Mouse (Mus musculus): ENCODE measurements at regions not wholly inside any gene's neighbourhood (a gene's known extent, or its start where the extent isn't known, plus 50 kb on each side); places are given as distances from the start of the nearest gene placed in this dataset.
A peak's percentile ranks its signal among the peaks of the same experiment; 100 is the strongest.

DNA sequence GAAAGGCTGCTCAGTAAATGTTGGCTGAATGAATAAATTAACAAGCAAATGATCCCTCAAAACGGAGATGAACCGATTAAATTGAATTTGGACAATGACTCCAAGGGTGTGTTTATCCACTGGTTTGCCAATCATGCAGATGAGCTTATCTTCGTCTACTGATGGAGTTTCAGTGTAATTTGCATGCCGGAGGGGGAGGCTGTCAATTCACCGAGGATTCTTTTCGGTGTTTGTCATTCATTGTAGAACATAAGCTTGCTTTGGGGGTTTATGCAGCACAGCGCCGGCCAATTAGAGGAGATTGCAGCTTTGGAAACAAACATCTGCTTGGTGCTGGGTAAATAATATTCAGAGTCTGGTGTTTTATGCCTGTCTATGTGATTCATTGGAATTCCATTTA lies 132.7 kb downstream of the Otoa start:
- no peak for DNase-seq

DNA sequence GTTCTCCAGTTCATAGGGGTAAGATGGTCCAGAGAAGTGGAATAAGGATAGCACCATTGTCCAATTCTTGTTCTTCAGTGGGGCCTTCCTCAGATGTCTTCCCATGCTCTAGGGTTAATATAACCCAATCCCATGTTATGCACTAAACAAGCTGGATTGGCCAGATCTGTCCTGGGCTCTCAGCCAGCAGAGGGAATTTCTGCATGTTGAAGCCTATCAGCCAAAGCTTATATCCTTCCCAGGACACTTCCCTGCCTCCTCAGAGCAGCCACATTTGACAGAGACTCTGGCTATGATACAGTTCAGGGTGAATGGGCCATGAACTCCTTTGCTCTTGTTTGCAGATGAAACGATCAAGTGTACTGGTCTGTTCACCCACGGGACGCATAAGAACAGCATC lies 133.6 kb downstream of the Otoa start:
- DNase-seq, result no peak

DNA sequence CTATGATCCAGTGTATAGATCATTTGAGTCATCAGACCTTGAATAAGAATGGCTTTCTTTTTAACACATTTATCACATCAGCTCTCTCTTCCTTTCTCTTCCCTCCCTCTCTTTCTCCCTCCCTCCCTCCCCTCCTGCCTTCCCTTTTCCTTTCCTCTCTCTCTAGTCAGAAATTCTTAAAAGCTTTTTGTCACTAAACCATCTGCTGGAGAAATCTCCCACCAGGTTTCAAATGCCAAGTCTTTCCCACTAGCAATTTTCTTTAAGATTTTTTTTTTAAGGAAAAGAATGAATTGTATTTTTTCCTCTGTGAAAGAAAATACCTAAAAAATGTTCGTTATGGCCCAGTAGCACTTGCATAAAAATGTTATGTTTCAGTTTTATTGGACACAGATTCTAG lies 134.3 kb downstream of the Otoa start:
- no peak for DNase-seq

DNA sequence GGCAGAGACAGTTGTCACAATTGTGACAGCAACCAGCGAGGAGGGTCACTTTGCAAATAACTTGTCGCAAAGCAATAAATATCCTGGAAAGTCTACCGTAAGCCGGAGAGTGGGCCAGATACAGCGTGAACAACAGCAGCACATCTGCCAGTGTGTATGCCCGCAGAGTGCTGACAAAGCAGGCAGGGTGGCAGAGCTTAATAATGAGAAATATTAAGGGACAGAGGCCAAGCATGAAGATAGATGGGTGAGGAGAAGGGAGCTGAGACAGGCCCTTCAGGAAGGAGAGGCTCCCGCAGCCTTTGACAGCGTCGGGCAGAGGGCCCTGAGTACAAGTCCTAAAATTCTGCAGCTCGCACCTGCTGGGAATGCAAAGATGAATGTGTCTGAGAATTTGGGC lies 136.6 kb downstream of the Otoa start:
- DNase-seq, result no peak

DNA sequence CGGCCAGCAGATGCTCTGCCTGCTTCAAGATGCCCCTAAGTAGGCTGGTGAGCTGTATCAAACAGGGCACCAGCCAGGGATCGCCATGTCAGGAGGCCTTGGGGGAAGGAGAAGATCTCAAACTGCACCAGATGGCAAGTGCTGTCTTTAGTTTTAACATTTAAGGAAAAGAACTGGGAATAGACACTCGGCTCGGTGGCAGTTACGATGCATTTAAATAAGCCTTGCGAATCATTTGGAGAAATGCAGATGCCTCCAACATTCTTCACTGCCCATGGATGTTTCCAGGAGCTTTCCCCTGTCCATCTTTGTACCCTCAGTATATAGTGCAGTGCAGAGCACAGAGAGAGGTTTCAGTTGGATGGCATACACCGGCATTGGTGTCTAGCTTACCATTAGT lies 139.7 kb downstream of the Otoa start:
- DNase-seq, result no peak

DNA sequence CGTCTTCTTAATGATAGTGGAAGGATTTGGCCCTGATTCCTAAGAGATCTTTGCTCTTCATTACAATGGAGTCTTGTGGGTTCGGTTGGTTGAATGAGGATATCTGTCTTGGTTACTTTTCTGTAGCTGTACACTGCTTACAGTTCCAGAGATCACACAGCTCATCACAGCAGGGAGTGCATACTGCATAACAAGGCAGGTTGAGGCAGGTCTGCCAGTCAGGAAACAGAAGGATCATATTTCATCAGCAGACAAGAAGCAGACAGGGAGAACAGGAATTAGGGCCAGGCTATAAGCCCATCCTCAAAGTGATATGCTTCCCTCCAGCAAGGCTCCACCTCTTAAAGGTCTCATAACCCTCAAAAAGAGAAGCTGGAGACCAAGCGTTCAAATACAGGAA lies 150.4 kb downstream of the Otoa start:
- DNase-seq, result no peak

DNA sequence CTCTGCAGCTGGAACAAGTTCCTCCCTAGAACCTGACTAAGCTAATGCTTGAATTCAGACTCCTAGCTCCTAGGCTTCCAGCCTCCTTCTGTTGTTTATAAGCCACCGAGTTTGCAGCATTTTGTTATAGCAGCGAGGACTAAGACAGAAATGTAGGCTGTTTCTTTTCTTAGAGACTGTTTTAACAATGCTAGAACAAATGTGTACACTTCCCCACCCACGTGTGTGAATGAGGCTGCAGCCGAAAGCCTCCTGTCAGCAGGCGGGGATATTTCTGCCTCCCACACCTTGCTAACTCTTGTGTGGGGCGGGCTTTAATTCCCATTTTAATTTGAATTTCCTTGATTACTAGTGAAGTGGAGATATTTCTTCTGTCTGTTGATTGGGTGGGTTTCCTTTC lies 153.4 kb downstream of the Otoa start:
- DNase-seq, result no peak

DNA sequence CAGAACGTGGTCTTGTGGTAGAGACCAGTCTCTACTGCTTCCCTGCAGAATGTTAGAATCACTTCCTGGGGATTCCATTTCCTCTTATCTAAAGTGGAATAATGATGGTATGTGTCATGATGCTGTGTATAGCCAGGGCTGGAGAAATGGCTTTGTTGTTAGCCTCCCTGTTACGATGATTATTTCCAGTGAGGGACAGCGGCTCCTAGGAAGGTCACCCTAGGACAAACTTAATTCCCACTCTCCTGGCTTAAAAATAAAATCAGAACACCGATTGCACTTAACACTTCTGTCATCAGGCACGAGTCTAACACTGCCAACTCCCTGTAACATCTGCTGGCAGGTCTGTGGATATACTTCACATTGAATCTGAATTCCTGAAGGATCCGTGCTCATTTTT lies 151.9 kb upstream of the Hs3st2 start:
- DNase-seq, result no peak

DNA sequence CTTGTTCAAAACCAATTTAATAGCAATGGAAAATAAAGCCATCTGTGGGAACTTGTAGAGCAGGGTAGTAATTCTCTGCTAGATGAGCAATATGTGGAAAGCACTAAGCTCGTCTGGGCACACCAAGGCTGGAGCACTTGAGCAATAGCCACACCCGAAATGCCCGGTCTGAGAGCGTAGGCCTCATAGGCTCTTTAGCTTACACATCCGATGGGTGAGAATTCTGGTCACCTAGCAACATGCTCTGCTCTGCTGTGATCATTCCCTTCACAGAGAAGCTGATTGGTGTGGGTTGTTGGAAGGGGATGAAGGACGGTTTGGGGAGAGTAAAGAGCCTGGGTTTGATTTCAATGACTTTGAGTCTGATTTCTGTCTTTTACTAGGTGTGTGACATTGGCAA lies 143.8 kb upstream of the Hs3st2 start:
- DNase-seq, result no peak

DNA sequence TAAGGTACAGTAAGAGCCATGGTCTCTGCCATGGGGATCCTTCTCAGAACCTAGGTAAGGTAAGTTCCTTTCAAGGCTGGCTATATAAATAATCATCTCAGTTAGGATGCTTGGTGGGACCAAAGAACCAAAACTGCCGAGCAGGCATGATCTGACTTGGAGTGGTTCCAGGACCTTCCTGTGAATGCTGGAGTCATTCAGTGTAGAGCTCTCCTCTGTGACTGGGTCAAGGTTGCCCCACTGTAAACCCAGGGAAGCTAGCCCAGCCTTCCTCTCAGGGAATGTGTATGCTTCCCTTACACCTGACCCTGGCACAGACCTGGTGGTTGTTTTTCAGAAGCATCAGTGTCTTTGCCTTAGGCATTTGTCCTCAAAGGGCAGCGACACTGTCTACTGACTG lies 134.2 kb upstream of the Hs3st2 start:
- DNase-seq, result no peak

DNA sequence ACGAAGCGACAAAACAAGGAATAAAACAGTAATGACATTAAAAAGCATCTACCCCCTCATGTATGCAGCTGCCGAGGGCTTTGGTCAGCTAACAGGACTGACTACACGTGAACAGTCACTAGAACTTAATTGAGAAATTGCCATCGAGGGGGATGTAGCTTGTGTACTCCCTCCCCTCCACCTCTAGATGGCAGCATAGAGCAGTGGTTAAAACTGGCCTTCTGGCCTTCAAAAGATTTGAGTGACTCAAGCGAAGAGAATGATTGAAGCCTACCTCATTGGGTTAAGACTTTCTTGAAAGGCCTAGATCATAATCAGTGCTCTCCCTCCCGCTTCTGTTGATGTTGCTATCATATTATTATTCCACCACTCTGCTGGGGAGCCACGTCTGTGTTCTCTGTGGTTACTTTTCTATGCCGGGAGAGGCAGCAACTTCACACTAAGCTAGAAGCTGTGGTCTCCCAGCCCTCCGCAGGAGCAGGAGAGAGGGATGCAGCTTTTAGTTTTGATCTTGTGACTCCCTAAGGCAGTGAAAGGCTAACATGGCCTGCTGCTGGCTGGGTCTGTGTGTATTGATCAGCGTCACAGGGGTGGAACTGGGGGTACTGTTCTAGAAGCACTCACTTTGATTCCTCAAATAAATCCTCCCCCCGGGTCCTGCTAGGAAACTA lies 132.7 kb upstream of the Hs3st2 start:
- DNase-seq, result peak; percentile 15

DNA sequence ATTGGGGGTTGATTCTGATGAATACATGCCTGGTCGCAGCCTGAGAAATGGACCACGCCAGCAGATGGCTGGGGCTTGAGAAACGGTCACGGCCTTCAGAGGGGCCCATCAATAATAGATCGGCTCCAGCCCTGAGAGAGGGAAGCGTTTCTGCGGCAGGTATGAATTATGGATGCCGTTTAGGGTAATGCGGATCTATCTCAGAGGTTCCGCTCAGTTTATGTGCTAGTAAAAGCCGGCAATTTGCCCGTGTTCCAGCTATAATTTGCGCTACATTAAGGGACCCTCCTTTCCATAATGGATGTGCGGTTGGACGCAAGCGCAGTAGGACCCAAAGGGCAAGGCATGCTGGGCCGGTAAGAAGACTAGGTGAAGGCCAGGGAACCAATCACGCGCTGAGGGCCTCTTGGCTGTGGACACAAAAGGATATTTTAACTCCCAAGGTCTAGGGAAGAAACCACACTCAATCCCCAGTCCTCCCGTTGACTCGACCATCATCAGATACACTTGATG lies 132.1 kb upstream of the Hs3st2 start:
- DNase-seq, result no peak

DNA sequence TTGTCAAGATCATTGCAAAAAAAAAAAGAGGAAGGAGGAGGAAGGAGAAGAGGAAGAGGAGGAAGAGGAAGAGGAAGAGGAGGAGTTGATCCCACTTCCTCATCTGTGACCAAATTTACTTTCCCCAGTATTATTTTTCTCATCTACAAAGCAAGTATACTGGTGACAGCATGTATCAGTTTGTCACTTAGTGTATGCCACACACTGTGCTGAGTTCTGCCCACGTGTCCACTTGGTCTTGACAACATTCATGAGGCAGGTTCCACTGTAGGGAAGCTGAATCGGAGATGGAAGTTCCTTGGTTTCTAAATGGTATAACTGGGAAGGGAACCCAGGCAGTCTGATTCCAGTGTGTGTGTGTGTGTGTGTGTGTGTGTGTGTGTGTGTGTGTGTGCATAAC lies 122.3 kb upstream of the Hs3st2 start:
- DNase-seq, result no peak

DNA sequence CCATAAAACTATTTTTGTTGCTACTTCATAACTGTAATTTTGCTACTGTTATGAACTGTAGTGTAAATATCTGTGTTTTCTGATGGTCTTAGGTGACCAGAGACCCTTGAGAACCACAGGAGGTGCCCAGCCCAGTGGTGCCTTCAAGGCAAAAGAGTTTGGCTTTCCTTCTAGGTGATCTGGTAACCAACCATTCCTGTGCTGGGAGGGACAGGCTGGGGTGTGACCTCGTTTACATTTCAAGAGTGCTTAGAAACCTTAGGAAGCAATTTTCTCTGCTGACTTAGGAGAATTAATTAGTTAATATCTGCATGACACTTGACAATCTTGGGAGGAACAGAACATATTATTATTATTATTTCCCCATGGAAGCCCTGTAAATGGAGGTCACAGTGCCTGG lies 111.1 kb upstream of the Hs3st2 start:
- DNase-seq, result no peak

DNA sequence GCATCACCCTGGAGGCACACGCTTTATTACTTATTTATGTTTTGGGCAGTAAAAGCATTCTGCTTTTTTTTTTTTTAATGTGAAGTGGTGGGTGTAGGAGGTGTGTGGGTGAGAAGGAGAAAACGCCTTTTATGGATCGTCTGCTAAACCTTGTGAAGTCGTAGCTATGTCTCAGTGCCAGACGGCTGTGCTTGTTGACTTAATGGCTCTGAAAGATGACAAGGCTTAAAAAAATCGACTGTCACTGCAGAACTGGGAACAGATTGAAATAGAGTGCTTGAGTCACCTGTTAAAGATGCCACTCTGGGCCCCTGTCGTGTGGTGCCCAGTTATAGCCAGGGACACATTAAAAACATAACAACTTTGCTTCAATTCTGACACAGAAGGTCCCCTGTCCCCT lies 109.5 kb upstream of the Hs3st2 start:
- DNase-seq, result no peak

DNA sequence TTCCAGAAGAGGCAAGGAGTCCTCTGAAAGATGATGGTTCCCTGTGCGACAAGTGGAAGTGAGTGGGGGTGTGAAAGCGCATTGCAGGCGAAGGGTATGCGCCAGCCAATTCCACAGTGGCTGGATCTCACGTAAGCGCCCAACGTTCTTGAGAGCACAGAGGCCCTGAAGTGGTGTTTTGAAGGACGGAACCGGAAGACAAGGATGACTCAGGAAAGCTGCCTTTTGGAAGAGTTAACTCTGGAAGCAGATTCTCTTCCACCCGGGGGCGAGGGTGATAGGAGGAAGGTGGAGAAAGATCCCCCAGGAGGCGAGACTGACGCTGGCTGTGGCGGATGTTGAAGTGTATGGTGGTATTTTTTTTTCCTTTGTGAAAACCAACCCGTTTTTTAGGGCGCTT lies 101.9 kb upstream of the Hs3st2 start:
- no peak for DNase-seq

DNA sequence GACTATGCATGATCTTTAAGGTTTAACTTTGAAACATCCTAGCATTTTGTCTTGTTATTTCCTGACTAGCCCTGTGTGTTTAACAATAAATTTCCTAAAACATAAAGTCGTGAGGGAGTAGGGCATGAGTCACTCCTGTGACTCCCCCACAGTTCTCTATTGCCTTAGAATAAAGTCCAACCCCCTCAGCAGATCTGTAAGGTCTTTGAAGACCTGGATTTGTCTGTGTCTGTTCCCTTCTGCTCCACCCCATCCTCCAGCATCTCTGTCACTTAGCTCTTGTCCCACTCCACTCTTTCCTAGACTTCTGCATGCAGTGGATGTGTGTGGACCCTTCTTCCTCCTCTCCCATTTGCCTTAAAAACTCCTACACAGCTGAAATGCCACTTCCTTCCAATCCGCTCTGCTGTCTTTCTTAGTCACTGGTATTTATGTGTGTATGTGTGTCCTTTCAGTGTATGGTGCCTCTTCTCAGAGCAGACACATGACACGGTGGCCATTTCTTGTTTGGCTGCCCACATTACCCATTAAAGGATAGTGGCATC lies 95.4 kb upstream of the Hs3st2 start:
- no peak for DNase-seq

DNA sequence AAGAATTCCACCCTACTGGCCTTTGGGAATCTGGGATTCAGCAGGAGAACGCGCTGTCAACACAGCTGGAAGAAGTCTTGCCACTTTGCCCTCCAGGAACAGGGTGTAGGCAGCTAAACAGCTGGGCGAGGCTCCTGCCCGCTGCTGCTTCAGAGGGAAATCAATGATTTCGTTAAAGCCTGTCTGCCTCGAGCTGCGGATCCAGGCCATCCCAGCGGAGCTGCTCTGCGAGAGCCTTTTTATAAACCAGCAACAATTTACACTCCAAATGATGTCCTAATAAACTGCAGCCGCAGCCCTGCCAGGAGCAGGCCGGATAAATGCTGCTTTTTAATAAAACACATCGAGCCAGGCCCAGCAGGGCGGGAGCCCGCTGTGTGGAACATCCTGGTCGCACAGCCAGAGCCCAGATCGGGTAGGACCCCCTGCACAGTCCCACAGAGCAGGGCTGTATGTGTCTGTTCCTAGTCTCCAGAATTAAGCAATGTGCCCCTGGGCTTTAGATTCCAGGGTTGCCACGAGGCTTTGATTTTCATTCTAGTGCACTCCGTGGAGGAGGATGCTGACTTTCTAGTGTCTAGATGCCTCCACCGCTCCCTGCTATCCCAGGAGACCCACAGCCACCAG lies 78.6 kb upstream of the Hs3st2 start:
- no peak for DNase-seq

DNA sequence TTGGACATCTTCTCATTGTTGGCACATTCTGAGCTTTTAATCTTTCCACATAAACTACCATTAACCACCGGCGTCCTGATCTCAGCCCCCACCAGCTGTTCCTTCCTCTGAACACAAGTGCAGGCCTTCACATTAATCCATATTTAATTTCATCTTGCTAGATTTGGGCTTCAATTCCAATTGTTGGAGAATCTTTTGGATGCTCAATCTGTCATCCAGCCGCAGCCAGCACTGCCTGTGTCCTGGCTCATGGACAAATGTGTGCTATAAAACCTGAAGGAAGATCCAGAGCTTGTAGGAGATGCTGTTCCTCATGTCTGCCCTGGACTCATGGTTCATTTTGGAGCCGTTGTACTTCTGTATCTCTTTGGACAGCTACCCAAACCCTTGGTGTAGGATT lies 77.1 kb upstream of the Hs3st2 start:
- DNase-seq, result no peak

DNA sequence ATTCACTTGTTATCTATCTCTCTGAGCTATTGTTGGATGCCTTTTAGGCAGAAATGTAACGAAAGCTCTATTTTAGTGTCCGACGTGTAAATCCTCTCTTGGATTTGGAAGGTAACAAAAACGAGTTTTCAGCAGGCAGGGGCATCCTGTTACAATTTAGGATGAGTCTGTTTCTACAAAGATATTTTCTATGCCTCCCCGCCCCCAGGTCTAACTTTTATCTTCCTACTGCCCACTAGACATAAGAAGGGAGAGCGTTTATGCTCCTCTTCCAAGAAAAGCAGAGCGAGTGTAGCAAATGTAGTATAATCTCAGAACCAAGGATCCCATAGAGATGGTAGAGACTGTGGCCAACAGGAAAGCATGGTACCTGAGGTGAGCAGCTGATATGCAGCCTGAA lies 62.4 kb upstream of the Hs3st2 start:
- DNase-seq, result no peak

DNA sequence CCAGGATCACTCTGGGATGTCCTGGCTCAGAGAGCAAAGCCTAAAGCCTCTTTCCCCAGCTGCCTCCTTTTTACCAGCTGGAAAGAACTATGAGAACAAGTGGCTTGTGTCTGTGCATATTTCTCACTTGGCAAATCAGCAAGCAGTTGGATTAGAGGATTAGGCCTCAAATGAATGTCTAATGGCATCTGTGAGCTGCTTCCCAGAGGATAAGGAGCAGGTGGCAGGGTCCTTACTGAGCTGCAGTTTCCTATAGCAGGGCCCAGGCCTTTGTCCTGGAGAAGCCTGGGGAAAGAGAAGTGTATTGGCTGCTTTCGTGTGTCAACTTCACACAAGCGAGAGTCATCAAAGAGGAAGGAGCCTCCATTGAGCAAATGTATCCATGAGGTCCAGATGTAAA lies 59.1 kb upstream of the Hs3st2 start:
- DNase-seq, result no peak

DNA sequence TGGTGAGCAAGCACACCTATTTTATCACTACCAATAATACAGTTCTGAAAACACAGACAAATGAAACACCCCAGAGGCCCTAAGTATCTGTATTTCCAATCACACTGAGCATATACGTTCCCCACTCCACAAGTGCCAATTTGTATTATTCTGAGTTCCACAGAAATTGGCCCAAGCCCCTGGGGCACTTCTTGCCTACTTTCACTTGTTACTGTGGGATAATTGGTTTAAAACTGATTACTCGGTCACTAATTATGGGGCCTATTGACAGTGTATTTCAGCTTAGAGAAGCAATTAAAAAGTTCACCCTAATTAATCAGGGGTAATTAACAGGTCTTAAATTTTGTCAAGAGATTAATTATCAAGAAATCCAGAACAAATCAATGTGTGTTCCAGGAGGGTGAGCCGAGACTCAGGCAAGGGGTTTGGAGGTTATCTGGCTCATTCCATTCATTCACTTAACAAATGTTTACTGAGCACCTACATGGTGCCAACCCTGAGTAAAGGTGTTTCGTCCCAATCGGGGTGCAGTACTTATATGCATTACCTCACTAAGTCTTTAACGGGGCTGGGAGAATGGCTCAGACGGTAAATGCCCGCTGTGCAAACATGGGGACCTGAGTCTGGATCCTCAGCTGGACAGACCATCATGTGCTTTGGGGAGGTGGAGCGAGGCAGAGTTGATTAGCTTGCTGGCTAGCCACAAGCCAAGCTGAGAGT lies 56.1 kb upstream of the Hs3st2 start:
- no peak for DNase-seq

DNA sequence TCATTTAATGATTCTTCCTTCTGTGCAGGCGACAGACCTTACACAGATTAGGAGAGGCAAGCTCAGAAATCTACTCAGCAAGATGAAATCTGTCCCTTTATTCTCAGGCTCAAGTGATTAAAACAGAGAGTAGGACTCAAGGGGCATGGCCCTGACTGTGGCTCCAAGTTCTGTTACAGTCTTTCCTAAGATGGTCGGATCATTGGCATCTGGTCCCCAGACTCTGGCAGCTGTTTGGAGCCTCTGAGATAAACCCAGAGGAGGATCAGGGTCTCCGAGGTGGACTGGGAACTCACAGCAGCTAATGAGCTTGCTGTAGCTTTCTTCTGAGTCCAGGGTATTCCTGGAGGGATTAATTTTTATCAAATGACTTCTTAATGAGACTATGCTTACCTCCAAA lies 51.7 kb upstream of the Hs3st2 start:
- no peak for DNase-seq

Data from liver (tissue).